Mouse (Mus musculus): ENCODE data around the gene Rapsn.

DNA sequence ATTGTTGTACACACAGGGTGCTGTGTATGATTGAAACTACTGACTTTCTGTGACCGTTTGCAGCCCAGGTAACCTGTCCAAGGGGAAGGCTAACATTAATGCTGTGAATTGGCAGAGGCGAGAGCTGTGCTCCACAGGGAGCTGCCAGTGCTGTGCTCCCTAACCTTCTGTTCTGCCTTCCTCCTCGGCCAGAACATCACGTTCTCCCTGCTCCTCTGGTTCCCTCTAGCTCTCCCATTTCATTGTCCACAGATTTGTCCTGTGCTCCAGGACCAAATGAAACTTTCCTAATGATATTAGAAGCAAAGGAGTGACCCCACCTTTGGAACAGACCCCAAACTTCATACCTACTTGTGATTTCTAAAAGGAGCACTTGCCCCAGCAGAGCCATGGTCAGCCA, 20.0 kb upstream of the Rapsn start:
- TF ChIP-seq CTCF (IDR thresholded peaks at IDR 0.05; ENCODE audit: control insufficient read depth, insufficient read depth, low read length) (no peak), POLR2A (IDR thresholded peaks at IDR 0.05; ENCODE audit: borderline replicate concordance, control insufficient read depth, low read depth, low read length) (no peak)

Measured in bone marrow, adult 2 months (tissue).